Comparison of ENCODE assay signal across 28 mouse cellular contexts in the genomic region with DNA sequence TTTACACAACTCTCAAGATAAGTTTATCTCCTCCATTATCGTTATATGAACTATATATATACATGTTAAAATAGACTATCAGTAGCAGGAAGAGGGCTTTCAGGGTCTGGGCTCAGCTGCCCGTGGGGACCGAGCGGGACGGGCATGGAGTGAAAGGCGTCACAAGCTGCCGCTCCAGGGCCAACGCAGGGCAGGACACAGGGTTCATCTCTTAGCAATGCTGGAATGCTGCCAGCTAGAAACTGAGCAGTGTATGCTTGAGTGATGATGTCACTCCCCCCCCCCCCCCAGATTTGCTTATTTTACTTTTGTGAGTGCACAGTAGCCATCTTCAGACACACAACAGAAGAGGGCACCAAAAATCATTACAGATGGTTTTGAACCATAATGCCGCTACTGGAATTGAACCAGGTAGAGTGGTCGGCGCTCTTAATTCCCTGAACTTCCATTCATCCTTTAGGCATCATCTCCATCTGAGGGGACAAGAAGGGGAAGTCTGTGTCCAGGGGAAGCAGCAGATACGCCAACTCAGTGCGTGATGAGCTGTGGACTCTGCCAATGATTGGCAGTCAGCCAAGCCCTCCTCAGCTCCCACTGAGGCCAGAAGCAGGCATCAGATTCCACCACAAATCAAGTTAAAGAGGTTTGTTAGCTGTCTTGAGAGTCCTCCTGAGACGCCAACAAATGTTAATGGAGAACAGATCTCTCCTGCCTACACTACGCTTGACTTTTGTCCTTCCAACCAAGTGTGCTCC.
DNase-seq lines count a peak whose midpoint lies in the region; ATAC-seq and TF ChIP-seq lines count a peak whose summit lies in the region.
"Had no signal": no experiment of that assay in that cellular context is flagged by ENCODE, and none has a peak within 500 bp of the region (broad histone marks: within the 10 kb centered on the region; RNA-seq: fewer than 3 reads in every experiment).

No protein-coding gene starts in this region.

- H3K36me3 ChIP-seq in MEL (ENCODE audit: control insufficient read depth in 1 of 2, insufficient read depth in 2 of 2, low read length in 2 of 2): no peaks in the 10 kb centered on the region
- no peaks in the 10 kb centered on the region for H3K36me3 ChIP-seq in forebrain, embryonic 13.5 days (ENCODE audit: poor library complexity, severe bottlenecking)
- H3K36me3 ChIP-seq: forebrain, embryonic 15.5 days; heart, embryonic 10.5 days; heart, embryonic 15.5 days; limb, embryonic 12.5 days; liver, embryonic 15.5 days; lung, embryonic 15.5 days; midbrain, embryonic 12.5 days; stomach, embryonic 15.5 days had no signal

- no peaks in the 10 kb centered on the region for H3K9me3 ChIP-seq in MEL (replicated peaks; ENCODE audit: insufficient read depth, low read length)
- H3K9me3 ChIP-seq in forebrain, embryonic 13.5 days (replicated peaks): no peaks in the 10 kb centered on the region
- H3K9me3 ChIP-seq: forebrain, embryonic 15.5 days; heart, embryonic 10.5 days; heart, embryonic 15.5 days; limb, embryonic 12.5 days; liver, embryonic 15.5 days; lung, embryonic 15.5 days; midbrain, embryonic 12.5 days; stomach, embryonic 15.5 days had no signal

- no peak for TF ChIP-seq EP300 in MEL (IDR thresholded peaks at IDR 0.05; ENCODE audit: low read depth in 1 of 2, low read length in 2 of 2)

- H3K27ac ChIP-seq in MEL (ENCODE audit: control insufficient read depth, low read depth, low read length): no peak overlapping the region
- H3K27ac ChIP-seq in forebrain, embryonic 13.5 days: no peak overlapping the region
- H3K27ac ChIP-seq: forebrain, embryonic 15.5 days; heart, embryonic 10.5 days; heart, embryonic 15.5 days; limb, embryonic 12.5 days; liver, embryonic 15.5 days; lung, embryonic 15.5 days; midbrain, embryonic 12.5 days; stomach, embryonic 15.5 days had no signal

- H3K4me1 ChIP-seq in MEL (ENCODE audit: control insufficient read depth in 1 of 2, insufficient read depth in 2 of 2, low read length in 2 of 2): no peaks in the 10 kb centered on the region
- no peaks in the 10 kb centered on the region for H3K4me1 ChIP-seq in forebrain, embryonic 13.5 days
- H3K4me1 ChIP-seq: forebrain, embryonic 15.5 days; heart, embryonic 10.5 days; heart, embryonic 15.5 days; limb, embryonic 12.5 days; liver, embryonic 15.5 days; lung, embryonic 15.5 days; midbrain, embryonic 12.5 days; stomach, embryonic 15.5 days had no signal

- no peaks in the 10 kb centered on the region for H3K79me2 ChIP-seq in MEL (ENCODE audit: control insufficient read depth, insufficient read depth, low read length, poor library complexity)

- H3K4me2 ChIP-seq in forebrain, embryonic 13.5 days: no peak overlapping the region
- H3K4me2 ChIP-seq: forebrain, embryonic 15.5 days; heart, embryonic 15.5 days; limb, embryonic 12.5 days; liver, embryonic 15.5 days; lung, embryonic 15.5 days; midbrain, embryonic 12.5 days; stomach, embryonic 15.5 days had no signal

- H3K27me3 ChIP-seq in MEL (ENCODE audit: control insufficient read depth in 1 of 2, insufficient read depth in 2 of 2, low read length in 2 of 2): no peaks in the 10 kb centered on the region
- no peaks in the 10 kb centered on the region for H3K27me3 ChIP-seq in forebrain, embryonic 13.5 days
- H3K27me3 ChIP-seq: CH12.LX; forebrain, embryonic 15.5 days; heart, embryonic 15.5 days; limb, embryonic 12.5 days; liver, embryonic 15.5 days; lung, embryonic 15.5 days; midbrain, embryonic 12.5 days; stomach, embryonic 15.5 days had no signal

- WGBS in forebrain, embryonic 13.5 days: 89% methylated on average over 15 of the region's 15 CpGs

- no peak for ATAC-seq in forebrain, embryonic 13.5 days
- ATAC-seq in erythroblast, adult 5-6 weeks (replicated peaks; ENCODE audit: low FRiP score, poor library complexity, severe bottlenecking): no peak
- ATAC-seq: forebrain, embryonic 15.5 days; intestine, postnatal 0 days had no signal

- no peak for TF ChIP-seq CTCF in MEL (IDR thresholded peaks at IDR 0.05 in 2 of 3, conservative IDR thresholded peaks at IDR 0.05 in 1 of 3; ENCODE audit: control insufficient read depth in 1 of 3, insufficient read depth in 1 of 3, low read depth in 2 of 3, low read length in 3 of 3, poor library complexity in 1 of 3, severe bottlenecking in 1 of 3)

- TF ChIP-seq POLR2A in MEL (IDR thresholded peaks at IDR 0.05; ENCODE audit: control insufficient read depth in 1 of 2, insufficient read depth in 1 of 2, low read depth in 1 of 2, low read length in 2 of 2, poor library complexity in 1 of 2): no peak

- TF ChIP-seq RAD21 in MEL (IDR thresholded peaks at IDR 0.05; ENCODE audit: low read depth, low read length): no peak

- H3K4me3 ChIP-seq in MEL (ENCODE audit: control insufficient read depth in 1 of 2, insufficient read depth in 1 of 2, low read depth in 2 of 2, low read length in 2 of 2): no peak overlapping the region
- H3K4me3 ChIP-seq in forebrain, embryonic 13.5 days: no peak overlapping the region
- H3K4me3 ChIP-seq: forebrain, embryonic 15.5 days; heart, embryonic 10.5 days; heart, embryonic 15.5 days; limb, embryonic 12.5 days; liver, embryonic 15.5 days; lung, embryonic 15.5 days; midbrain, embryonic 12.5 days; stomach, embryonic 15.5 days had no signal

- intact Hi-C loops in left cerebral cortex, postnatal 4 days (cut with DNase I): no loop called here

- peak; percentile 38 to 61 for DNase-seq in cerebellum, postnatal 25 days
- DNase-seq in cerebellum, adult 11 months: no peak
- peak; percentile 55 for DNase-seq in left cerebral cortex, postnatal 4 days
- DNase-seq in left cerebral cortex, adult 9 months (ENCODE audit: low spot score in 2 of 2): no peak
- DNase-seq in MEL (ENCODE audit: low read depth, low spot score): peak; percentile 55
- DNase-seq in Muller cell, postnatal 12 days (ENCODE audit: inconsistent ontology term): peak; percentile 0
- DNase-seq: adrenal gland, adult 2 months; adrenal gland, postnatal 36 days; gastrocnemius, postnatal 25 days; heart, adult 11 months; kidney, adult 9 months; kidney, postnatal 10 days; layer of hippocampus, postnatal 36 days; lung, postnatal 36 days; right cerebral cortex, postnatal 25 days; thymus, postnatal 14 days had no signal

- H3K9ac ChIP-seq in MEL (ENCODE audit: control insufficient read depth, low read depth, low read length, poor library complexity, severe bottlenecking): no peak overlapping the region
- H3K9ac ChIP-seq in forebrain, embryonic 13.5 days: no peak overlapping the region
- H3K9ac ChIP-seq: forebrain, embryonic 15.5 days; heart, embryonic 15.5 days; limb, embryonic 12.5 days; liver, embryonic 15.5 days; lung, embryonic 15.5 days; midbrain, embryonic 12.5 days; stomach, embryonic 15.5 days had no signal

TF ChIP-seq in MEL, 35 proteins besides CTCF, POLR2A, EP300 and RAD21:
- TF ChIP-seq NRF1 (IDR thresholded peaks at IDR 0.05; ENCODE audit: insufficient read depth, low read depth, low read length, poor library complexity, severe bottlenecking) (no peak), MYB (IDR thresholded peaks at IDR 0.05; ENCODE audit: low read depth, low read length) (no peak), E2F4 (IDR thresholded peaks at IDR 0.05; ENCODE audit: borderline replicate concordance, low read depth, low read length) (no peak), GATA1 (IDR thresholded peaks at IDR 0.05; ENCODE audit: low read depth, low read length) (no peak), BHLHE40 (IDR thresholded peaks at IDR 0.05; ENCODE audit: borderline replicate concordance, low read depth, low read length) (no peak)

Comparison
In these comparisons a context has a peak if more than half of its experiments do, and no peak if none do; other contexts are left out.
1. DNase-seq: peak in cerebellum, postnatal 25 days (2 of 2), left cerebral cortex, postnatal 4 days (single experiment), MEL (single experiment) and Muller cell, postnatal 12 days (single experiment); none in cerebellum, adult 11 months (single experiment) and left cerebral cortex, adult 9 months (0 of 2).